Mouse (Mus musculus) MEL (cell line): ENCODE measurements at regions not wholly inside any gene's neighbourhood (a gene's known extent, or its start where the extent isn't known, plus 50 kb on each side); places are given as distances from the start of the nearest gene placed in this dataset.

Experiments used
- DNase-seq: peaks from one replicate; pipeline ENCODE4 v3.0.0; 2011; ENCODE audit warnings: low read depth, low spot score
- H3K27ac ChIP-seq: 2 replicates; pipeline ENCODE4 v1.5.1; 2012; ENCODE audit warnings: low read depth, mild to moderate bottlenecking, control low read depth, low read length, moderate library complexity; ENCODE audit not compliant: control insufficient read depth
- H3K27me3 ChIP-seq, 2 experiments: fragments of 150-350 bp in 1 of 2; sonication (generic) in 1 of 2; 2 replicates each; pipeline ENCODE4 v1.6.1; 2012; ENCODE audit warnings: low read length in 2 of 2, mild to moderate bottlenecking in 2 of 2, improper control_type of control experiment in 1 of 2, moderate library complexity in 1 of 2; ENCODE audit not compliant: insufficient read depth in 2 of 2, control insufficient read depth in 1 of 2
- H3K36me3 ChIP-seq, 2 experiments: 2 replicates each; pipeline ENCODE4 v1.6.1; 2012 to 2014; ENCODE audit warnings: low read length in 2 of 2, improper control_type of control experiment in 1 of 2, inconsistent platforms in 1 of 2, mild to moderate bottlenecking in 1 of 2; ENCODE audit not compliant: insufficient read depth in 2 of 2, control insufficient read depth in 1 of 2
- H3K4me1 ChIP-seq, 2 experiments: fragments of 150-350 bp in 1 of 2; sonication (generic) in 1 of 2; 2 replicates each; pipeline ENCODE4 v1.6.1; 2012; ENCODE audit warnings: low read length in 2 of 2, improper control_type of control experiment in 1 of 2, mild to moderate bottlenecking in 1 of 2; ENCODE audit not compliant: insufficient read depth in 2 of 2, control insufficient read depth in 1 of 2
- H3K4me3 ChIP-seq, 2 experiments: fragments of 150-350 bp in 1 of 2; sonication (generic) in 1 of 2; 2 replicates each; pipeline ENCODE4 v1.5.1; 2012; ENCODE audit warnings: low read depth in 2 of 2, low read length in 2 of 2, mild to moderate bottlenecking in 2 of 2, moderate library complexity in 2 of 2, control low read depth in 1 of 2, improper control_type of control experiment in 1 of 2; ENCODE audit not compliant: control insufficient read depth in 1 of 2, insufficient read depth in 1 of 2
- H3K79me2 ChIP-seq: 2 replicates; pipeline ENCODE4 v1.6.1; 2012; ENCODE audit warnings: mild to moderate bottlenecking, low read length, moderate library complexity; ENCODE audit not compliant: control insufficient read depth, poor library complexity, insufficient read depth
- H3K9ac ChIP-seq: 2 replicates; pipeline ENCODE4 v1.6.1; 2012; ENCODE audit warnings: low read depth, mild to moderate bottlenecking, control low read depth, low read length, moderate library complexity; ENCODE audit not compliant: control insufficient read depth, poor library complexity, severe bottlenecking
- H3K9me3 ChIP-seq: fragments of 150-350 bp; sonication (generic); replicated peaks from 2 replicates; pipeline ENCODE4 v1.6.1; 2012; ENCODE audit warnings: mild to moderate bottlenecking, low read length, improper control_type of control experiment, moderate library complexity; ENCODE audit not compliant: insufficient read depth
- BHLHE40 ChIP-seq: IDR thresholded peaks from 2 replicates; pipeline ENCODE4 v1.6.1; 2012; ENCODE audit warnings: low read depth, mild to moderate bottlenecking, inconsistent platforms, low read length, improper control_type of control experiment, borderline replicate concordance
- CHD1 ChIP-seq: IDR thresholded peaks from 2 replicates; pipeline ENCODE4 v1.6.1; 2012; ENCODE audit warnings: low read depth, mild to moderate bottlenecking, inconsistent platforms, low read length, improper control_type of control experiment
- CHD2 ChIP-seq: IDR thresholded peaks from 2 replicates; pipeline ENCODE4 v1.6.1; 2011; ENCODE audit warnings: low read length, improper control_type of control experiment
- CTCF ChIP-seq, 3 experiments: IDR thresholded peaks in 2 of 3; conservative IDR thresholded peaks in 1 of 3; 2 replicates each; pipeline ENCODE4 v1.5.1; 2011 to 2012; ENCODE audit warnings: low read length in 3 of 3, low read depth in 2 of 3, mild to moderate bottlenecking in 2 of 3, improper control_type of control experiment in 1 of 3, inconsistent platforms in 1 of 3, mixed read lengths in 1 of 3, moderate library complexity in 1 of 3; ENCODE audit not compliant: control insufficient read depth in 1 of 3, insufficient read depth in 1 of 3, poor library complexity in 1 of 3, severe bottlenecking in 1 of 3
- ELF1 ChIP-seq: IDR thresholded peaks from 2 replicates; pipeline ENCODE4 v1.6.1; 2014; ENCODE audit warnings: low read depth, mild to moderate bottlenecking, inconsistent platforms, low read length, improper control_type of control experiment, moderate library complexity
- EP300 ChIP-seq, 2 experiments: IDR thresholded peaks; 2 replicates each; pipeline ENCODE4 v1.6.1; 2011; ENCODE audit warnings: improper control_type of control experiment in 2 of 2, low read length in 2 of 2, low read depth in 1 of 2, mild to moderate bottlenecking in 1 of 2
- ETS1 ChIP-seq: IDR thresholded peaks from 2 replicates; pipeline ENCODE4 v1.6.1; 2012; ENCODE audit warnings: low read depth, mild to moderate bottlenecking, inconsistent platforms, low read length, improper control_type of control experiment, moderate library complexity
- GABPA ChIP-seq: IDR thresholded peaks from 2 replicates; pipeline ENCODE4 v1.6.1; 2012; ENCODE audit warnings: low read depth, mild to moderate bottlenecking, inconsistent platforms, low read length, improper control_type of control experiment, moderate library complexity
- HCFC1 ChIP-seq: IDR thresholded peaks from 2 replicates; pipeline ENCODE4 v1.6.1; 2012; ENCODE audit warnings: low read depth, mild to moderate bottlenecking, inconsistent platforms, low read length, improper control_type of control experiment, moderate library complexity
- JUND ChIP-seq: IDR thresholded peaks from 2 replicates; pipeline ENCODE4 v1.6.1; 2011; ENCODE audit warnings: low read depth, mild to moderate bottlenecking, improper control_type of control experiment, low read length
- KAT2A ChIP-seq: conservative IDR thresholded peaks from 2 replicates; pipeline ENCODE4 v1.6.1; 2012; ENCODE audit warnings: low read depth, low read length, improper control_type of control experiment, inconsistent platforms
- MAX ChIP-seq: IDR thresholded peaks from 2 replicates; pipeline ENCODE4 v1.6.1; 2011; ENCODE audit warnings: low read length, improper control_type of control experiment
- MAZ ChIP-seq: IDR thresholded peaks from 2 replicates; pipeline ENCODE4 v1.6.1; 2012; ENCODE audit warnings: low read depth, mild to moderate bottlenecking, inconsistent platforms, low read length, improper control_type of control experiment
- MXI1 ChIP-seq: IDR thresholded peaks from 2 replicates; pipeline ENCODE4 v1.6.1; 2011; ENCODE audit warnings: mild to moderate bottlenecking, low read depth, low read length, improper control_type of control experiment
- MYB ChIP-seq: IDR thresholded peaks from 2 replicates; pipeline ENCODE4 v1.6.1; 2011; ENCODE audit warnings: mild to moderate bottlenecking, low read depth, low read length, improper control_type of control experiment
- NELFE ChIP-seq: IDR thresholded peaks from 2 replicates; pipeline ENCODE4 v1.6.1; 2011; ENCODE audit warnings: low read depth, low read length, improper control_type of control experiment
- NRF1 ChIP-seq: IDR thresholded peaks from 2 replicates; pipeline ENCODE4 v1.6.1; 2014; ENCODE audit warnings: low read depth, mild to moderate bottlenecking, inconsistent platforms, low read length, improper control_type of control experiment, moderate library complexity; ENCODE audit not compliant: poor library complexity, insufficient read depth, severe bottlenecking
- POLR2A ChIP-seq, 2 experiments: IDR thresholded peaks; 2 replicates each; pipeline ENCODE4 v1.6.1; 2011 to 2012; ENCODE audit warnings: low read length in 2 of 2, mild to moderate bottlenecking in 2 of 2, control low read depth in 1 of 2, improper control_type of control experiment in 1 of 2, low read depth in 1 of 2, moderate library complexity in 1 of 2; ENCODE audit not compliant: control insufficient read depth in 1 of 2, insufficient read depth in 1 of 2, poor library complexity in 1 of 2
- POLR2AphosphoS2 ChIP-seq: IDR thresholded peaks from 2 replicates; pipeline ENCODE4 v1.6.1; 2011; ENCODE audit warnings: low read length, improper control_type of control experiment
- POLR2AphosphoS5 ChIP-seq: IDR thresholded peaks from 2 replicates; pipeline ENCODE4 v1.6.1; 2012; ENCODE audit warnings: low read depth, borderline replicate concordance, mild to moderate bottlenecking, inconsistent platforms, low read length, moderate library complexity, mixed read lengths
- RAD21 ChIP-seq: IDR thresholded peaks from 2 replicates; pipeline ENCODE4 v1.6.1; 2011; ENCODE audit warnings: mild to moderate bottlenecking, low read depth, low read length, improper control_type of control experiment
- RCOR1 ChIP-seq: IDR thresholded peaks from 2 replicates; pipeline ENCODE4 v1.6.1; 2012; ENCODE audit warnings: low read depth, mild to moderate bottlenecking, inconsistent platforms, low read length, improper control_type of control experiment
- SIN3A ChIP-seq: IDR thresholded peaks from 2 replicates; pipeline ENCODE4 v1.6.1; 2012; ENCODE audit warnings: low read length, improper control_type of control experiment, inconsistent platforms
- SMC3 ChIP-seq: IDR thresholded peaks from 2 replicates; pipeline ENCODE4 v1.6.1; 2011; ENCODE audit warnings: low read depth, low read length, improper control_type of control experiment
- TAL1 ChIP-seq: IDR thresholded peaks from 2 replicates; pipeline ENCODE4 v1.6.1; 2012; ENCODE audit warnings: mild to moderate bottlenecking, inconsistent platforms, low read length, moderate library complexity, mixed read lengths
- TBP ChIP-seq: IDR thresholded peaks from 2 replicates; pipeline ENCODE4 v1.8.0; 2011; ENCODE audit warnings: low read depth, low read length, improper control_type of control experiment
- TCF12 ChIP-seq: IDR thresholded peaks from 2 replicates; pipeline ENCODE4 v1.6.1; 2014; ENCODE audit warnings: low read depth, mild to moderate bottlenecking, inconsistent platforms, low read length, improper control_type of control experiment, moderate library complexity
- UBTF ChIP-seq: IDR thresholded peaks from 2 replicates; pipeline ENCODE4 v1.6.1; 2012; ENCODE audit warnings: low read depth, mild to moderate bottlenecking, inconsistent platforms, low read length, improper control_type of control experiment, moderate library complexity, borderline replicate concordance; ENCODE audit not compliant: insufficient read depth
- ZC3H11A ChIP-seq: IDR thresholded peaks from 2 replicates; pipeline ENCODE4 v1.6.1; 2012; ENCODE audit warnings: low read depth, mild to moderate bottlenecking, inconsistent platforms, low read length, improper control_type of control experiment
- ZMIZ1 ChIP-seq: IDR thresholded peaks from 2 replicates; pipeline ENCODE4 v1.6.1; 2012; ENCODE audit warnings: low read depth, mild to moderate bottlenecking, inconsistent platforms, low read length, improper control_type of control experiment, moderate library complexity
- ZNF384 ChIP-seq: IDR thresholded peaks from 2 replicates; pipeline ENCODE4 v1.6.1; 2012; ENCODE audit warnings: low read depth, mild to moderate bottlenecking, inconsistent platforms, low read length, improper control_type of control experiment

DNA sequence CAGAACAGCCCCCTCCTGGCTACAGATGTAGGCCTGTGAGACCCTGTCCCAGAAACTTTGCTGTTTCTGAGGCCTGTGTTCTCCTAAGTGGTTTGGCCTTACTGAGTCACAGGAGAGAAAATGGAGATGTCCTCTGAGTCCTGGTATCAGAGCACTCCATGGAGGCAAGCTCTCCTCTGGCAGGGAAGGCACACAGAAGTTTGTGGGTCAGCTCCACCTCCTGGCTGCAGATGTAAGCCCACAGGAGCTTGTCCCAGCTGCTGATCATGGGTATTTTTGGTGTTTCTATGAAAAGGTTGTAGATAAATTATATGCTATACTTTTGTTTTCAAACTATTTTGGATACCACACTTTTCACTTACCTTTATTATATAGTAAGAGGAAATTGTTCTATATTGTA, 711.7 kb downstream of the Slitrk6 start:
- Histone ChIP-seq H3K27ac (no peak overlapping the region), H3K4me3 (no peak overlapping the region), H3K27me3 (no peaks in the 10 kb centered on the region), H3K79me2 (no peaks in the 10 kb centered on the region), H3K36me3 (no peaks in the 10 kb centered on the region), H3K9me3 (no peaks in the 10 kb centered on the region), H3K9ac (no peak overlapping the region), H3K4me1 (no peaks in the 10 kb centered on the region)
- no peak for DNase-seq
- TF ChIP-seq RCOR1 (no peak), CHD2 (no peak), POLR2AphosphoS5 (no peak), ETS1 (no peak), MYB (no peak), TAL1 (no peak), TCF12 (no peak), NELFE (no peak), NRF1 (no peak), UBTF (no peak), MXI1 (no peak), JUND (no peak), CHD1 (no peak), ELF1 (no peak), HCFC1 (no peak), ZNF384 (no peak), MAZ (no peak)

DNA sequence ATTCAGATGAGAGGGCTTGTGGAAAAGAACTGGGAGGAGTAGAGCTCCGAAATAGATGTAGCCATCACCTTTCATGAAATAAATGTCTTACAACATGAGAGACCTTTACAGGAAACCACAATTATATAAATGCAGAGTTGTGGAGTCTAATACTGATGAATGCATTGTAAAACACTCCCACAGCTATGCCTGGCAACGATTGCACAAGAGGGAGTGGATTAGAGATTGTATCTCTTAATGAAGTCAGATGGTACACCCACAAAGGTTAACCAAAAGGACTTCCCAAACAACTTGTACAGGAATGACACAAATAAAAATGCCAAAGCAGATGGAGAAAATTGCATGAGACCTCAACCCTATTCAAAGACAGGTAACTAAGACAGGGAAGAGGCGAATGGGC, 733.1 kb downstream of the Slitrk6 start:
- H3K4me1 ChIP-seq: no peaks in the 10 kb centered on the region

More for the DNA sequence above, 733.1 kb downstream of the Slitrk6 start:
- Histone ChIP-seq H3K27me3 (no peaks in the 10 kb centered on the region), H3K9me3 (no peaks in the 10 kb centered on the region), H3K36me3 (no peaks in the 10 kb centered on the region), H3K79me2 (no peaks in the 10 kb centered on the region), H3K9ac (no peak overlapping the region), H3K27ac (no peak overlapping the region), H3K4me3 (no peak overlapping the region)
- TF ChIP-seq HCFC1: no peak
- TF ChIP-seq KAT2A: no peak
- no peak for TF ChIP-seq SMC3
- TF ChIP-seq POLR2AphosphoS2: no peak
- no peak for TF ChIP-seq BHLHE40
- TF ChIP-seq CTCF (IDR thresholded peaks at IDR 0.05 in 2 of 3, conservative IDR thresholded peaks at IDR 0.05 in 1 of 3; ENCODE audit: control insufficient read depth in 1 of 3, insufficient read depth in 1 of 3, low read depth in 2 of 3, low read length in 3 of 3, poor library complexity in 1 of 3, severe bottlenecking in 1 of 3): no peak
- no peak for TF ChIP-seq SIN3A
- TF ChIP-seq RAD21: no peak
- no peak for TF ChIP-seq RCOR1
- TF ChIP-seq ZMIZ1: no peak
- no peak for TF ChIP-seq ZC3H11A
- no peak for TF ChIP-seq UBTF
- TF ChIP-seq ZNF384: no peak
- TF ChIP-seq ELF1: no peak
- no peak for TF ChIP-seq TBP
- TF ChIP-seq POLR2A (IDR thresholded peaks at IDR 0.05; ENCODE audit: control insufficient read depth in 1 of 2, insufficient read depth in 1 of 2, low read depth in 1 of 2, low read length in 2 of 2, poor library complexity in 1 of 2): no peak
- no peak for TF ChIP-seq MYB
- no peak for TF ChIP-seq MAX
- no peak for TF ChIP-seq EP300 (IDR thresholded peaks at IDR 0.05; ENCODE audit: low read depth in 1 of 2, low read length in 2 of 2)
- TF ChIP-seq GABPA: no peak
- no peak for DNase-seq
